Mouse (Mus musculus): ENCODE measurements around the gene Apba1. TPM values are rescaled to one million over a fixed set of nuclear protein-coding genes. Genes with fewer than 3 reads are reported as not detected.

The Apba1 gene
- polyA plus RNA-seq, 1 experiment: 1.7 TPM

DNA sequence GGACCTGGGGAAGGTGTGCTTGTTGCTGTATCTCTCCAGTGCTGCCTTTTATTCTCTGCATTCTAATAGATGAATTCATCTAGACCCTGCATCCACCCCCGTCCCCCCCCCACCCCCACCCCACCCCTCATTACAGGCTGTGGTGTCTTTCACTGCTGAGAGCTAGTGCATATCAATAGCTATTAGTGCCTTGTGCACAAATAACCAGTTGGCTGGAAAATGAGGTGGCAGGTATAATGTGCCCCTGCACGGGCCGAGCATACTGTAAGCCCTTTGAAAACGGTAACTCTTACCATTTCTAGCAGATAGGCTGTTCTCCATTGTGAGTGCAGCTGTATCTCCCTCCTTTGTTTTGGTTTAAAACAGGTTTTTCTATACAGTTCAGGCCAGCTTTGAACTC lies 146.2 kb downstream of the Apba1 start:
- TF ChIP-seq POLR2A (IDR thresholded peaks at IDR 0.05; ENCODE audit: borderline replicate concordance, control insufficient read depth, low read depth, low read length): no peak
- TF ChIP-seq CTCF (IDR thresholded peaks at IDR 0.05; ENCODE audit: control insufficient read depth, insufficient read depth, low read length): no peak
- H3K4me1 ChIP-seq (ENCODE audit: control insufficient read depth, insufficient read depth, low read length): no peaks in the 10 kb centered on the region
- no peak overlapping the region for H3K4me3 ChIP-seq (replicated peaks; ENCODE audit: control insufficient read depth, low read depth, low read length)
- 88% methylated on average over 4 of the region's 4 CpGs for WGBS
- no peak overlapping the region for H3K27ac ChIP-seq (ENCODE audit: control insufficient read depth, insufficient read depth, low read depth, low read length, poor library complexity)

DNA sequence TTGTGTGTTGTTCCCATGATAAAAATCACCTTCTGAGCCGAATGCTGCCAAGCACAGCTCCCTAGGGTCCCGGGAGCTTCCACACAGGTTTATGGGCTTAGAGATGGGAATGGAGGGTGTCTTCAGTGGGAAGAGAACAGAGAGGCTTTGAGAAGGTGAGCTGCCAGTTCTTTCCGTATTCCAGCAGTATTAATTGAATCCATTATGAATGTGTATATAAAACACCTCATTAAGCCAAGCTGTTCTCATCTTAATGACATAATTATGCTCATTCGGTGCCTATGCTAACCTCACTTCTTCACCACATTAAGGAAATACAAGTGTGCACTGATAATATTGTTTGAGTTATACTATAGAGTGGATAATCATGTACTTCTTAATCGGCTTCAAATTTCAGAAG lies 147.1 kb downstream of the Apba1 start:
- 84% methylated on average over 5 of the region's 5 CpGs for WGBS
- H3K27ac ChIP-seq (ENCODE audit: control insufficient read depth, insufficient read depth, low read depth, low read length, poor library complexity): no peak overlapping the region
- H3K4me1 ChIP-seq (ENCODE audit: control insufficient read depth, insufficient read depth, low read length): no peaks in the 10 kb centered on the region
- H3K4me3 ChIP-seq (replicated peaks; ENCODE audit: control insufficient read depth, low read depth, low read length): no peak overlapping the region
- TF ChIP-seq CTCF (IDR thresholded peaks at IDR 0.05; ENCODE audit: control insufficient read depth, insufficient read depth, low read length): no peak
- no peak for TF ChIP-seq POLR2A (IDR thresholded peaks at IDR 0.05; ENCODE audit: borderline replicate concordance, control insufficient read depth, low read depth, low read length)

DNA sequence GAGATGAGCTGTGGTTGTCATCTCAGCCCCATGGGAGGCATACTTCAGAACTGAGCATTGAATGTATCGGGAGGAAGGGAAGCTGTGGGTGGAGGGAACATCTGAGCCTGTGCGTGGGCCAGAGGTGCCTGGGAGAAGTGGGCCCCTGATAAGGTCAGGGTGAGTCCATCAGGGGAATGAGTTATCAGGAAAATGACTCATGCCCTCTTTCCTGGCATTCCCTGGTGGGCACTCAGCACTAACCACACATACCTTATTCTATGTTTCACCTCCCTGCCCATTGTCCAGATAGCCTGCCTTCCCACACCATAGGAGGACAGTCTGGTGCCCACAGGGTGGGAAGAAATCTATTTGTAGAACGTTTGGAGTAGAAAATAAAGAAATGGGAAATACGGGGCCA lies 151.7 kb downstream of the Apba1 start:
- 39% methylated on average over 4 of the region's 4 CpGs for WGBS
- Histone ChIP-seq H3K4me3 (replicated peaks; ENCODE audit: control insufficient read depth, low read depth, low read length) (no peak overlapping the region), H3K4me1 (ENCODE audit: control insufficient read depth, insufficient read depth, low read length) (no peaks in the 10 kb centered on the region), H3K27ac (ENCODE audit: control insufficient read depth, insufficient read depth, low read depth, low read length, poor library complexity) (no peak overlapping the region)
- TF ChIP-seq CTCF (IDR thresholded peaks at IDR 0.05; ENCODE audit: control insufficient read depth, insufficient read depth, low read length): no peak
- no peak for TF ChIP-seq POLR2A (IDR thresholded peaks at IDR 0.05; ENCODE audit: borderline replicate concordance, control insufficient read depth, low read depth, low read length)

DNA sequence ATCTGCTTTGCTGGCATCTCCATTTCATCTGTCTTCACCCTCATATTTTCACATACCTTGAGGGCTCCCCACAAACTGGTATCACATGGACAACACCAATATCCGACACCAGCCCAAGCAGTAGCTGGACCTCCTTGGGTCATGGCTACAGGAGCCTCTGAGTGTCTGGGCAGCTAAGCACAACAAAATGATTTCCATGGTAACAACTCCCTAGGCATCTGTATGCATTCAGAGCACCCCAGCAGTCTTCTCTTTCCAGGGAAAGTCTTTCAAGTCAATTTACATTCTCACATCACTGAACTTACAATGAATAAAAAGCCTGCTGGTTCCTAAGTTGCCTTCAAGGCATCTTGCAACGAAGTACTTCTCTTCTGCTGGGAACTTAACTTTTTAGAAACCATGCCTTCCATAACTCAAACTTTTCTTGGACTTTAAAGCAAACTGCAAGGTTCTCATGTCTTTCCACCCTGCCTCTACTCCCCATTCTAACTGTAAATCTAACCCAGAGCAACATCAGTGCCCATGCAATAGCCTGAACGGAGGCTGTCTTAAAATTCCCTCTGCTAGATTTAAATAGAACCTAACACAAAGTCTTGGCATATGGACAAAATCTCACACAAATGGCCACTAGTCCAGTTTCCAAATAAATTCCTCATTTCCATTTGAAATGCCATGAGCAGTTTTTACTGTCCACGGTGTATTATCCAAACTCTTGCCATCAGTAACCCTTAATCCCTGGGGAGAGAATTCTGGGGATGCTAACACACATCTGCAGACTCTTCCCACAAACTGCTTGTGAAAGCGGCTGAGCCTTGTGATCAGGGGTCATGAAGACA lies 160.9 kb downstream of the Apba1 start:
- TF ChIP-seq POLR2A (IDR thresholded peaks at IDR 0.05; ENCODE audit: borderline replicate concordance, control insufficient read depth, low read depth, low read length) (no peak), CTCF (IDR thresholded peaks at IDR 0.05; ENCODE audit: control insufficient read depth, insufficient read depth, low read length) (no peak)
- H3K4me1 ChIP-seq (ENCODE audit: control insufficient read depth, insufficient read depth, low read length): no peaks in the 10 kb centered on the region
- H3K4me3 ChIP-seq (replicated peaks; ENCODE audit: control insufficient read depth, low read depth, low read length): no peak overlapping the region
- H3K27ac ChIP-seq (ENCODE audit: control insufficient read depth, insufficient read depth, low read depth, low read length, poor library complexity): no peak overlapping the region
- 76% methylated on average over 5 of the region's 5 CpGs for WGBS

GRCm38 (mm10) chr19:23920220-23920544 lies 161.5 kb downstream of the Apba1 start:
- Histone ChIP-seq H3K4me3 (replicated peaks; ENCODE audit: control insufficient read depth, low read depth, low read length) (no peak overlapping the region), H3K27ac (ENCODE audit: control insufficient read depth, insufficient read depth, low read depth, low read length, poor library complexity) (no peak overlapping the region), H3K4me1 (ENCODE audit: control insufficient read depth, insufficient read depth, low read length) (no peaks in the 10 kb centered on the region)
- 84% methylated on average over 8 of the region's 8 CpGs for WGBS
- TF ChIP-seq POLR2A (IDR thresholded peaks at IDR 0.05; ENCODE audit: borderline replicate concordance, control insufficient read depth, low read depth, low read length): no peak
- TF ChIP-seq CTCF (IDR thresholded peaks at IDR 0.05; ENCODE audit: control insufficient read depth, insufficient read depth, low read length): no peak

DNA sequence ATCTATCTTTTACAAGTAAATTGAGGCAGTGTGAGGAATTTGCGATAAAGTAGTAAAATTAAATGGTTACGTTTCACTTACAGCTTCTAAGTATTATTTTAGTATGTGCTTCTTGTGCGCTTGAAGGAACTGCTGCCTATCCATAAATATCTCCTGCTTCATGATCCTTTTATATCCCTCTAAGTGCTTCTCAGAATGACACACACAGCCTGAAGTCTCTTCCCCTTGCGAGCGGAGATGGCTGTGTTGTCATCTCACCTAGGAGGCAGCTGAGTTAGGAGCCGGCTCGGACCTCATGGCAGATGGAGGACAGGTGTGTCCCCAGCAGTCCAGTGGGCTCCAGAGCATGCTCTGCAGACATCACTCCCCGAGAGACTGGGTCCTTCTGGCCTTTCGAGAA lies 163.9 kb downstream of the Apba1 start:
- no peak overlapping the region for H3K4me3 ChIP-seq (replicated peaks; ENCODE audit: control insufficient read depth, low read depth, low read length)
- no peaks in the 10 kb centered on the region for H3K4me1 ChIP-seq (ENCODE audit: control insufficient read depth, insufficient read depth, low read length)
- no peak overlapping the region for H3K27ac ChIP-seq (ENCODE audit: control insufficient read depth, insufficient read depth, low read depth, low read length, poor library complexity)
- WGBS: 84% methylated on average over 9 of the region's 9 CpGs
- TF ChIP-seq POLR2A (IDR thresholded peaks at IDR 0.05; ENCODE audit: borderline replicate concordance, control insufficient read depth, low read depth, low read length) (no peak), CTCF (IDR thresholded peaks at IDR 0.05; ENCODE audit: control insufficient read depth, insufficient read depth, low read length) (no peak)

DNA sequence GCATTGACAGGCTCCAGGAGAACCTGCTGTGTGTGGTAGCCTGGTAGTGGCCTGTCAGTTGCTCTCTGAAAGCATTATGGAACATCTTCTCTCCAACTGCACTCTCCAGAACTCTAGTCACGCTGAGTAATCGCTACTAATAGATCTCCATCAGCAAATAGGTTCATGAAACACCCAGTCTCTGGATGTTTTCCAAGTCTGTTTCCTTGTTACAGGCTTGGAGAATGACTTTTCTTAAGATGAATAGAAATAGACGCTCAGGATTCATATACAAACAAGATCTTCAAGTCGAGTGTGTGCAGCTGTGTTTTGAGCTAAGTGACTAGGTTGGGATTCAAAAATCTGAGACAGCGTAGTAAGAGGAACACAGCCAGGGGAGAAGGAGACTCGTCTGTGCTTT lies 165.4 kb downstream of the Apba1 start:
- Histone ChIP-seq H3K27ac (ENCODE audit: control insufficient read depth, insufficient read depth, low read depth, low read length, poor library complexity) (no peak overlapping the region), H3K4me3 (replicated peaks; ENCODE audit: control insufficient read depth, low read depth, low read length) (no peak overlapping the region), H3K4me1 (ENCODE audit: control insufficient read depth, insufficient read depth, low read length) (no peaks in the 10 kb centered on the region)
- 67% methylated on average over 6 of the region's 6 CpGs for WGBS
- TF ChIP-seq CTCF (IDR thresholded peaks at IDR 0.05; ENCODE audit: control insufficient read depth, insufficient read depth, low read length): no peak
- TF ChIP-seq POLR2A (IDR thresholded peaks at IDR 0.05; ENCODE audit: borderline replicate concordance, control insufficient read depth, low read depth, low read length): no peak

GRCm38 (mm10) chr19:23924791-23925190 lies 166.1 kb downstream of the Apba1 start:
- H3K4me3 ChIP-seq (replicated peaks; ENCODE audit: control insufficient read depth, low read depth, low read length): no peak overlapping the region
- TF ChIP-seq CTCF (IDR thresholded peaks at IDR 0.05; ENCODE audit: control insufficient read depth, insufficient read depth, low read length): no peak
- TF ChIP-seq POLR2A (IDR thresholded peaks at IDR 0.05; ENCODE audit: borderline replicate concordance, control insufficient read depth, low read depth, low read length): no peak
- no peak overlapping the region for H3K27ac ChIP-seq (ENCODE audit: control insufficient read depth, insufficient read depth, low read depth, low read length, poor library complexity)
- WGBS: 84% methylated on average over 9 of the region's 9 CpGs
- no peaks in the 10 kb centered on the region for H3K4me1 ChIP-seq (ENCODE audit: control insufficient read depth, insufficient read depth, low read length)

GRCm38 (mm10) chr19:23925541-23925940 lies 166.9 kb downstream of the Apba1 start:
- no peak overlapping the region for H3K27ac ChIP-seq (ENCODE audit: control insufficient read depth, insufficient read depth, low read depth, low read length, poor library complexity)
- WGBS: 86% methylated on average over 5 of the region's 5 CpGs
- TF ChIP-seq CTCF (IDR thresholded peaks at IDR 0.05; ENCODE audit: control insufficient read depth, insufficient read depth, low read length) (no peak), POLR2A (IDR thresholded peaks at IDR 0.05; ENCODE audit: borderline replicate concordance, control insufficient read depth, low read depth, low read length) (no peak)
- no peak overlapping the region for H3K4me3 ChIP-seq (replicated peaks; ENCODE audit: control insufficient read depth, low read depth, low read length)
- no peaks in the 10 kb centered on the region for H3K4me1 ChIP-seq (ENCODE audit: control insufficient read depth, insufficient read depth, low read length)

All from bone marrow, adult 2 months (tissue).